Mouse (Mus musculus) liver, adult 2 months (tissue): ENCODE measurements around the gene Tsks.

Experiments
- CTCF ChIP-seq: fragments of 200-500 bp; IDR thresholded peaks from 2 replicates; pipeline ENCODE4 v1.5.1; 2011; ENCODE audit warnings: low read depth, low read length, control low read depth
- POLR2A ChIP-seq: fragments of 200-500 bp; IDR thresholded peaks from 2 replicates; pipeline ENCODE4 v1.6.1; 2011; ENCODE audit warnings: low read length, control low read depth; ENCODE audit not compliant: insufficient read depth; ENCODE audit errors: extremely low read depth

DNA sequence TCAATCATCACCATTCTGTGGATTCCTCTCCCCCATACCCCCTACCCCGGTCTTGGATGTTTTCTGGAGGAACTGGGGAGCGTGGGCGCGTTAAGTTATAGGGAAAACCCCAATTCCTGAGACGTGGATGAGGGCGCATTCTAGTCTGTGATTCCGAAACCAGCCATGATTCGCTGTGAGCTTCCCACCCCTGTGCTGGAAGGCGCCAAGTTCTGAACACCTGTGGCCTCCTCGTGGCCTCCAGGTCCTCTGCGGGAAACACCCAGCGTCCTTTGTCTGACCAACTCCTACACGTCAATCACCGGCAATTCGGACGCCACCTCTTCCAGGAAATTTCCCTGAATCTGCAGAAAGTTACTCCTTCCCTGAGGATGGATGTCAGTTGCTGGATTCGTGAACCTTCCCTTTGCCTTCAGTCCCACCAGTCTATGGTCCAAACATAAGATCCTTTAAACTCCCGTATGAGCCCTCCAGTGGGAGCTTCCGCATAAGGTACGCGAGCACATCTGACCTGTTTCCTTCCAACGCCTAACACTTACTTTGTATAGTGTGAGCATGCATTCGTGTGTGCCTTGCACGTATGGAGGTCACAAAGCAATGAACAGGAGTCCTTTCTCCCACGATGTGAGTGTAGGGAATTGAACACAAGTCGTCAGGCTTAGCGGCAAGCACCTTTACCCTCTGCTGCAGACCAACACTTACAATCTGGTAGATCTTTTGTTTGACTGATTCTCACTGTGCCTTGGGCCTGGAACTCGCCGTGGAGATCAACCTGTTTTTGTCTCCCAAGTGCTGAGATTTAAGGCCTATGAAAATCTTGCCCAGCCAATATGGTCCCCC is 44.1 kb downstream of the Tsks start:
- TF ChIP-seq CTCF: no peak
- TF ChIP-seq POLR2A: 0 out of 2 replicates have a peak, but pooled peaks have one; percentile 16
